Mouse (Mus musculus) ES-E14 (cell line): ENCODE data around the gene Srms.

Experiments used
- CHD2 ChIP-seq: IDR thresholded peaks from 2 replicates; pipeline ENCODE4 v1.6.1; 2014; ENCODE audit warnings: mild to moderate bottlenecking, low read depth, low read length, inconsistent platforms
- HCFC1 ChIP-seq: IDR thresholded peaks from 2 replicates; pipeline ENCODE4 v1.6.1; 2012; ENCODE audit warnings: low read length, inconsistent platforms, borderline replicate concordance; ENCODE audit not compliant: insufficient read depth
- MAFK ChIP-seq: IDR thresholded peaks from 2 replicates; pipeline ENCODE4 v1.6.1; 2014; ENCODE audit warnings: mild to moderate bottlenecking, low read depth, low read length, inconsistent platforms; ENCODE audit not compliant: insufficient read depth
- ZNF384 ChIP-seq: IDR thresholded peaks from 2 replicates; pipeline ENCODE4 v1.6.1; 2012; ENCODE audit warnings: low read depth, low read length, inconsistent platforms

DNA sequence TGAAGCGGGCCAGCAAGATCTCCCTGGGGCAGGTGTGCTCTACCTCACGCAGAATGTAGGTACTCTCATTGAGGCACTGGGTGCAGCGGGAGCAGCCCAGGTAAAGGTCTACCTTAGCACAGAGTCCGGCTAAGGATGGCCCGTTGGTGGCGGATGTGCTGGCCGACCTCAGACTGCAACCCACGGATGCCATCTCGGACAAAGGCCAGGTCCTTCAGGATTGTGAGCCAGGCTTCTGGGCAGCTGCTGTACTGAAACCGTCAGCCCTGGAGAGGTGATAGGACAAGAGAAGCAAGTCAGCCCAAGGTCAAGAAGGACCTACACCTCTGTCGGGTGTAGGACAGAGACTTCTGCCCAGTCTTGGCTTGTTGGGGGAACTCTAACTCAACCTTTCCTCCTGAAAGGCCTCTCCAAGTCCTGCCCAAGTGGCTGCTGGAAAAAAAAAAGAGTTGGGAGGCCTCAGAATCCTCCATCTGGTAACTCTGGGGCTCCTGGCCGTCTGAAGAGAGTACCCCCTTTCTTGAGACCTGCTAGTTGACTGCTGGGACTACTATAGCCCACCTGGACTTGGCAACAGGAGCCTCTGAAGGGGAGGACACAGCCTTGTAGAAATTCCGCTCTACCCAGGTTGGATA lies 27.9 kb upstream of the Srms start:
- no peak for TF ChIP-seq MAFK
- no peak for TF ChIP-seq CHD2
- no peak for TF ChIP-seq ZNF384
- TF ChIP-seq HCFC1, result no peak
